Mouse (Mus musculus): ENCODE measurements at regions not wholly inside any gene's neighbourhood (a gene's known extent, or its start where the extent isn't known, plus 50 kb on each side); places are given as distances from the start of the nearest gene placed in this dataset.
"Not testable (repeated sequence)": the region's sequence is repeated elsewhere in the genome, so short reads cannot be mapped to it uniquely, and the experiment has no call there.

- DNase-seq, result no peak
Observed at GRCm38 (mm10) chr5:133935451-133935850, 164.1 kb upstream of the Castor2 start.

GRCm38 (mm10) chr5:133935006-133935405 lies 164.5 kb upstream of the Castor2 start:
- DNase-seq, result no peak

DNA sequence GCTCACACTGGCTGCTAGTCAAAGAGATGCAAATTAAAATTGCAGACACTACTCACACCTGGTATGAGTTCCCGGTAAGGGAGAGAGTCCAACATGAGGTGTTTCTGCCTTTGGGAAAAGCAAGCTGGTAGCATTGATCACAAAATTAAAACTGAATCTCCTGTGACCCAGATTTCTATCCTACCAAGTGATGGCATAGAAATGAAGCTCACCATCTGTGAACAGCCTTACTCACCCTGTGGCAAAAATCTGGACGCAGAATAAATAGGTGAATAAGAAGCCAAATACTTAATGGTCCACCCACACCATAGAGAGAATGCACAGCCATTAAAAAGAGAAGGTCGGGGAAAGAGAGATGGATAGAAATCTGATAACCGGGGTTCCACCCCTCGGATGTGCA lies 169.4 kb upstream of the Castor2 start:
- no peak for DNase-seq

- DNase-seq, result no peak
Observed at GRCm38 (mm10) chr5:133927054-133927453, 172.5 kb upstream of the Castor2 start.

- no peak for DNase-seq
Observed at GRCm38 (mm10) chr5:133925184-133925900, 174.2 kb upstream of the Castor2 start.

DNA sequence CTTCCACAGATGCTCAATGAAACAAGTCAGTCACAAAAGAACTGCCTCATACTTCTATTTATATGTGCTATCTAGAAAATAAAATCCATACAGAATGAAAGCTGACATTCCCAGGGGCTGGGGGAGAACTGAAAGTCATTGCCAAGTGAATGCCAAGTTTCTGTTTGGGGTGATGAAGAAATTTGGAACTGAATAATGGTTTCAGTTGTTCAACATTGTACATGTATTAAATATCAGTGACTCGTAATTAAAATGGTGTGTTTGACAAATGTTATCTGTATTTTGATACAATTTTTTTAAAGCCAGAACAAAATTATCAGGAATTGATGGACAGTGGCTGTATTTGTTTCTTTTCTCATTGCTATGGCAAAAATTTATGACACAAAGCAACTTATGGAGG lies 177.3 kb upstream of the Castor2 start:
- no peak for DNase-seq

DNA sequence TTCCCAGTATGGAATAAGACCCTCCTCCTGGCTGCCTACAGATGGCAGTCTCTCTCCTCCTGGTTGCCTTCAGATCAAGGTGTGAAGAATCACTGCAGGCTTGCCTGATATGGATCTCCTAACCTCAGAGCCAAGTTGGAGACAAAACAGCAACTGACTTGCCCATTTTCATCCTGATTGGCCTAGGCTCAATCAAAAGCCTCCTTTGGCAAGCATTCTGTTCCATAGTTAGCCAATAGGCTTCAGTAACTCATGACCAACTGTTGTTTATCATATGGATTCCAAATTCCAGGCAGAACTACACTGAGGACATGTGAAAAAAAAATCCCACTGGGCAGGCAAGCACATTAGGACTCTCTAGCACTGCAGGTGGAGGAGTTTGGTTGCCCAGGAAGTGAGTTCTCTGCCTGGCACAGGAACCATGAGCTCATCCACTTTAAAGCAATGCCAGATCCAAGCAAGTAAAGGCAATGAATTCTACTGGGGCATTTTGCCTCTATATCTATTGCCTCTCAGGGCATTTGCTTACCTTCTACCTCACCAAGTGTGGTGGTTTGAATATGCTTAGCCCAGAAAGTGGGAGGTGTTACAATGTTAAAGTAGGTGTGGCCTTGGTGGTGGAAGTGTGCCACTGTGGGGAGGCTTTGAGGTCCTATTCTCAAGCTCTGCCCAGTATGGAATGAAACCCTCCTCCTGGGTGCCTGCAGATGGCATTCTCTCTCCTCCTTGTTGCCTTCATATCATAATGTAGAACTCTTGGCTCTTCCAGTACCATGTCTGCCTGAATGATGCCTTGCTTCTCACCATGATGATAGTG lies 183.6 kb upstream of the Castor2 start:
- DNase-seq, result no peak

GRCm38 (mm10) chr5:133907442-133907841 lies 192.1 kb upstream of the Castor2 start:
- no peak for DNase-seq

DNA sequence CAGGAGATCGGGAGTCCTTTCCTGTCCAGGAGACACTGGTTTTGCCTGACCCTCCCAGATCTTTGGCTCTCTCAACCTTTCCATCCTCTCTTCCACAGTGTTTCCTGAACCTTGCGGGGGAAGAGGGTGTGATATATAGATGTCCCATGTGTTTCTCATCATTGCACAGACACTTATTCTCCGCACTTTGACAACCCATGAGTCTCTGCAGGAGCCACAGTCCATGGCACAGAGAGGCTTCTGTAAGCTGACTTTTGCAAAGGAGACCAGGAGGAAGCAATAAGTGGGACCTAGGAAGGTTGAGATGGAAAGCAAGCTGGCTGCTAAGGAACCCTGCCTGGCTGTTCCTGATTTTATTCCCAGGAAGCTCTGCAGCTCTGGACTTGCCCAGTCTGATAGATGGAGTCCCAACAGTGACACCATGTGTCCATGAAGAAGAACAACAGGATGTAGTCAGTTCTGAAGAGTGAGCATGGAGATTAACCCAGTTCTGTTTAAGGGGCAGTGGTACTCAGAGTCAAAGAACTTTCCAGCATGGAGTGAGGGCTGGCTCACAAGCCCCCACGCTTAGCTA lies 201.4 kb upstream of the Castor2 start:
- DNase-seq, result no peak

DNA sequence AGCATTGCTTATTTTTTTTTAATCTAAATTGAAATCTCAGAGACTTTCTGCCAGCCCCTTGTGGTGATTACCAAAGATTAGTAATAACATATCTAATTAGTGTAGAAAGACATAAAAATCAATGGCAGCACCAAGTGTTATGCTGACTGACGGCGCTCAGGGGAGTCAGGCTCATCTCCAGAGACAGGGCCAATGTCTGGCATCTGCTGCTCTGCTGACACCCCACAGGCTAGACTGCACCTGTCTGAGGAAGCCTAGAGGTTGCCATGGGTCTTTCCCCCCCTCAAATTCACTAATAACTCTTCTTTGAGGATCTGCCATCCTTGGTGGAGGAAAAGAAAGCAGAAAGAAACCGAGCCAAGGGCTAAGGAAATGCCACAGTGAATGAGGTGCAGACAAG lies 208.8 kb upstream of the Castor2 start:
- no peak for DNase-seq

- no peak for DNase-seq
Observed at GRCm38 (mm10) chr5:133889841-133890240, 209.7 kb upstream of the Castor2 start.

DNA sequence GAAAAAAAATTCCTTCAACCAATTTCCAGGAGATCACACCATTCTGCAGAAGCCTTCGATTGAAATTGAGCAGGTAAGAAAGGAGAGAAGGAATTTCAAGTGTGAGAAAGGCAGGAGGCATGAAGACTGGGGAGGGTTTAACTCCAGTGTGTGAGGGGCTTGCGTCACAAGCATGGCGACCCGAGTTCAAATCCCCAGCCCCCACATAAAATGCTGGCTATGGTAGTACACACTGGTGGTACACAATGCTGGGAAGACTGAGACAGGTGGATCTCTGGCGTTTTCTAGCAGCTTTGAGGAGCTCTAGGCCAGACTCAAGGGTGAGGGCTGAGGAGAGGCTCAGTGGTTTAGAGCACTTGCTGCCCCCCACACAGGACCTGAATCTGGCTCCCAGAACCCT lies 214.0 kb upstream of the Castor2 start:
- no peak for DNase-seq

- peak; percentile 71 to 74 for DNase-seq
Observed at GRCm38 (mm10) chr5:133885016-133885415, 214.5 kb upstream of the Castor2 start.

DNA sequence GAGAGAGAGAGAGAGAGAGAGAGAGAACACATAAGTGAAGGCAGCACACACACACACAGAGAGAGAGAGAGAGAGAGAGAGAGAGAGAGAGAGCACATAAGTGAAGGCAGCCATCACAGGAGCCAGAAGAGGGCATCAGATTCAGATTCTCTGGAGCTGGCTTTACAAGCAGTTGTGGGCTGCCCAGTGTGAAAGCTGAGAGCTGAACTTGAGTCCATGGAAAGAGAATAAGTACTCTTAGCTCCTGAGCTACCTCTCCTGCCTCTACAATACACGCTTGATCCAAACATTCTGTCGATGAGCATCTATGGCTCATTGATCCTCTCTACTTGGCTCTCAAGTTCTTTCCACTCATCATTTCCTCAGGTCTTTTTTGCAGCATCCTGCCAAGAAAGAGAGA lies 214.9 kb upstream of the Castor2 start:
- no peak for DNase-seq

DNA sequence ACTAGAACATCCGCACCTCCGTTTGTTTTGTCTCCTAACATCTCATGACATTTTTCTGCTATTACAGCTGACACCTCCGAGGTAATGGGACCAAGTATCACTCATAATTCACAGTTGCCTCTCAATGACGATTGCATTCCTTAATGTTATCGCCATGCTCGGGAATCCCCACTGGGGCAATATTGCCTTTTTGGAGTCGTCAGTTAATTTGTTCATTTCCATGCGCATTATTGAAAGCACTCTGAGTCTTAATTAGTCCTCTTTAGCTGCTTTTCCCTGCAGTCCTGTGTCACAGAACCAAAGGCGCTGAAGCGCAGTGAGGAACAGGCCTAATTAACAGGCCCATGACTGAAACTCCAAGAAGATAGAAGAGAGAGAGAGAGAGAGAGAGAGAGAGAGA lies 255.0 kb upstream of the Castor2 start:
- DNase-seq, result no peak

- not testable (repeated sequence) for DNase-seq
Observed at GRCm38 (mm10) chr5:133842059-133842706, 257.3 kb upstream of the Castor2 start.

GRCm38 (mm10) chr5:133838286-133838685 lies 261.2 kb upstream of the Castor2 start:
- no peak for DNase-seq

GRCm38 (mm10) chr5:133833217-133833616 lies 266.3 kb upstream of the Castor2 start:
- DNase-seq, result no peak

- DNase-seq, result no peak
Observed at GRCm38 (mm10) chr5:133828226-133828625, 271.3 kb upstream of the Castor2 start.

DNA sequence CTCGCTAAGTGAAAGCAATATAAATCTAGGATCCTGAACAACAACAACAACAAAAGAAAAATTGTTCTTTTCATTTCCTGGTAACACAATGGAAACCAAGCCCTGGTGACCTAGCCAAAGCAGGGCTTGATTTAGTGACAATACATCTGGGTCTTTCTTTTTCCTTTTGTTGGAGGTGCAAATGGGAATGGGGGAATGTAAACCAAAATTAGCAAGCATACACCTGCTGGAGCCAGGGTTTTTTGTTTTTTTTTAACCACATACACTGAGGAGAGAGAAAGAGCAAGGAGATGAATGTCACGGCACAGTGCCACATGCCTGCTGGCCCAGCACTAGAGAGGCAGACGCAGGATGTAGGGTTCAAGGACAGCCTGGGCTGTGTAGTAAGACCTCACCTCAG lies 275.6 kb upstream of the Castor2 start:
- DNase-seq, result no peak

DNA sequence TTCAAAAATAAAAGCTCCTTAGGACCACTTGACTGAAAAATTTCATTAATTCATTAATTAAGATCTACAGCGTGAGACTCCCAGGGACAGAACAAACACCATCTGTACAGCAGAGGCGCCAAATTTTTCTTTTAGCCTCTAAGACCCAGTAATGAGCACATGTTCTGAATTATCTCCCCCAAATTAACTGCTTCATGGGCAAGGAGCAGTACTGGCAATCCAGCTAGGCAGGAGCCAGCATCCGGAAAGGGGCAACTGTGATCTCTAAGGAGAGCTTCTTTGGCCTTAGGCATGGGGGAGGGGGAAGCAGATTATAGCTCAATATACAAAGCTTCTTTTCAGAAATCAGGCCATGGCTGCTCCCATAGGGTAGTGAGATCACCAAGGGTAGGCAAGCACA lies 278.2 kb upstream of the Castor2 start:
- no peak for DNase-seq

GRCm38 (mm10) chr5:133815462-133815861 lies 284.0 kb upstream of the Castor2 start:
- DNase-seq, result peak in 1 of 2 experiments; percentile 22

GRCm38 (mm10) chr5:133814436-133814835 lies 285.1 kb upstream of the Castor2 start:
- DNase-seq, result no peak

Measured in kidney, postnatal 25 days (tissue).